Mouse (Mus musculus) spleen, postnatal 14 days (tissue): Measurements from ENCODE around the gene Gns.

Experiments used
- DNase-seq, 2 experiments: peaks; one replicate each; pipeline ENCODE4 v3.0.0; 2021 to 2022; ENCODE audit warnings: low spot score in 2 of 2

The Gns gene

GRCm38 (mm10) chr10:121429981-121430682, 65.2 kb downstream of the Gns start:
- DNase-seq, result no peak

GRCm38 (mm10) chr10:121430764-121431540, 66.1 kb downstream of the Gns start:
- DNase-seq, result no peak

DNA sequence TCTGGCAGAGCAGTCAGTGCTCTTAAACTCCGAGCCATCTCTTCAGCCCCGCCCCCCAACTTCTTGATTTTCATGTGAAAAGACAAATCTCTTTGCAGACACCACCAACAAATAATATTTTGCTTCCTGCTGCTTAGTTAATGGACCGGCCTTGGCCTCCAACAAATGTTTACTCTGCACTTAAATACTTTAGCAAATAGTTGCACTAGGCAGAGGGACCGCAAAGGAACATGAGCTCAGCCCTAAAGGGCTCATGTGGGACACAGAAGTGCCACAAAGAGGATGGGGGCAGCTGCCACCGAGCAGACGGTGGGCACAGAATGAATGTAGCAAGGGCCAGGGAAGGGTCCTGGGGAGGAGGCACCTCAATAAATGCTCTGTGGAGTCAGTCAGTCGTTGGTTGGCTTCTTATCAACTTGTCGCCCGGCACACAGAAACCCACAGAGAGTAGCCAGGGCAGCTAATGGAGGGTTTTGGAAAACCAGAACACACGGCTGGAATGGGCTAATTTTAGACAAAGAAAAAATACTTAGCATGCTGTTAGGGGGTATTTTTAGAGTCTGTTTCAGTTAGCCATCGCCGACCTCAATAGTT, 67.2 kb downstream of the Gns start:
- no peak for DNase-seq

DNA sequence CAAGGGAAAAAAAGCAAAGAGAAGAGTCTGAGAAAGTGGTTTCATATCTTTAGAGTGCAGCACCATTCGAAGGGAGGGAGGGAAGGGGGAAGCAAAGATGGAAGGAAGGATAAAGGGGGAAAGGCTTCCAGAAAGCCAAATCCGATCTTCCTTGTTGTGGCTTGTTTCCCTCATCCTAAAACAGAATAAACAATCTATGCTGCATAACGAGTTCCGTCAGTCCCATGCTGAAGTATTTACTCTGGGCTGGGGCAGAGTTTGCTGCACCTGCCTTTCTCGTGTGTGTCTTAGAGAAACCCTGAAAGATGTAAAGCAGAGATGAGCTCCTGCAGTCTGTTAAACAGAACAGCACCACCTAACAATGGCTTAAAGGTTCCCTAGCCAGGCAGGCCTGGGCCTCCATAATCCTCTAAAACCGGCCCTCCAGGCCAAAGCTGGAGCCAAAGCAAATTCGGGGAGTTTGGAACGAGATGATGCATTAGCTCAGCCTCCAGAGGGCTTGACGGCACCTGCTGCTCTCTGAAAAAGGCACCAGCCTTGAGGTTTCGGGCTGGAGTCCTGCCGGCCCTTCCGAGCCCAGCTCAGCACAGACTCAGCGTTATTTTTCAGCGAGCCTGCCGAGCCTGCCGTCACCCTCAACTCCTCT, 67.9 kb downstream of the Gns start:
- DNase-seq, result no peak

DNA sequence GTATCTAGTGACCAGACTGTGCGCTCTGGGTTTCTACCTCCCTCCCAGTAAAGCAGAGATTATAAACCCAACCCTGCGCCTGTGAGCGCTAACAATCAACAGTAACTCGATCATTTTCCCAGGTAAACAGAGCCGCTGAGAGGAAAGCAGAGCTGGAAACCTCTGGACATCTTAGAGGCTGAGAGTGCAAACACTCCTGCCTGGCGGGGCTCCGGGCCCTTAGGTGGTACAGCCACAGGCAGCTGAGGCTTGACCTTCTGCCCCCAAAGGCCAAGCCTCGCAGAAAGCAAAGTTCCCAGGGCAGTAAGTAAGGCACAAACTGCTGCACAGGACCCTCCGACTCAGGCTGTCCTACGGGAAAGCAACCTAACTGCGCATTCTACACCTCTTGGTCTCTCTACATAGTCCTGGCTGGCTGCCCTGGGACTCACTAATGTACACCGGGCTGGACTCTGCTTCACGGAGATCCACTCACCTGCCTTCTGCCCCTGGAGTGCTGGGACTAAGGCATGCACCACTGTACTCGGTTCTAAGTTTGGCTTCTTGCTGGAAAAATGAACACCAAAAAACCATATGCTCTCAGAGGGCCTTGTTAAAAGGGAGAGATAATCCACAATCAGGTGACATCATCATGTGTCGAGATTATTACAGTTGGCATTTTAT, 69.7 kb downstream of the Gns start:
- DNase-seq, result no peak

DNA sequence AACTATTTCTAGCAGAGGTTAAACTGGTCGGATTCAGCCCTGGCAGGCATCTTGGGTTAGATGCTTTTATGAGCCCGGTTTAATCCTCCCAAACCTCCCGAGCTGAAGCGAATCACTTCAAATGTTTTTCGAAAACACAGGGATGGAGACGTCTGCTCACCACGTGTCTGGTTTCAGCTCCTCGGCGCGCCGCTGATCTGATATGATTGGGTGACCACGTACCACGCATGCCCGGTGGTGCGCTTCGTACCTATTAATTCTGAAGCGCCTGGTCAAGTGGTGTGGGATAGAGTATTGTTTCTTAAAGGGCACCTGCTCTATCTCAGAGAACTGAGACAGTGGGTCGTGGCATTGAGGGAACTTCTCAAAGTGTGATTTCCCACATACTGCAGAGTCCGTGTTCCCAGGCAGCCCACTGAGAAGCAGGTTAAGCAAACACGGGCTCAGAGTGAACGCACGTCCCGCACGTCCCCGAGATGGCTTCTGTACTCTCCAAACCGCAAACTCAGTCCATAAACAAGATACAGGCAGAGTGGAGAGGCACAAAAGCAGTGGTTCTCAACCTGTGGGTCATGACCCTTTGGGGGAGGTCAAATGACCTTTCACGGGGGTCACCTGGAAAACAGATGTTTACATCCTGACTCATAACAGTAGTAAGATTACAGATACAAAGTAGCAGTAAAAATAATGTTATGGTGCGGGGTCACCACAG, 70.8 kb downstream of the Gns start:
- no peak for DNase-seq

DNA sequence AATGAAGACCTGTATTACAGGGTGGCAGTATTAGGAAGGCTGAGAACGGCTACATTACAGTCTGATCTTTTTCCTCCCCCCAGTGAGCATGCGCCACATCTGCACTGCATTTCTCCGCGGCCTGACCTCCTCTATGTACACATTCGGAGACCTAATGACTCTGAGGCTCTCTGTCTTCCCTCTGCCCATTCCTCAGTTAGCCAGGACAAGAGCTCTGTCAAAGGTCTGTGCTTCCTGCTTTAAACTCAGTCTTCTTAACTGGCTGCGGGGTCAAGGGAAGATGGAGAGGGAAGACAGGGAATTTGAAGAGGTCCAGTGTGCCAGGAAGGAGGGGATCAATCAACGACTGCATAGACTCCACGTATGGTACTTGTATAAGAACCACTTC, 71.4 kb downstream of the Gns start:
- no peak for DNase-seq

GRCm38 (mm10) chr10:121436693-121437092, 71.8 kb downstream of the Gns start:
- DNase-seq, result no peak

DNA sequence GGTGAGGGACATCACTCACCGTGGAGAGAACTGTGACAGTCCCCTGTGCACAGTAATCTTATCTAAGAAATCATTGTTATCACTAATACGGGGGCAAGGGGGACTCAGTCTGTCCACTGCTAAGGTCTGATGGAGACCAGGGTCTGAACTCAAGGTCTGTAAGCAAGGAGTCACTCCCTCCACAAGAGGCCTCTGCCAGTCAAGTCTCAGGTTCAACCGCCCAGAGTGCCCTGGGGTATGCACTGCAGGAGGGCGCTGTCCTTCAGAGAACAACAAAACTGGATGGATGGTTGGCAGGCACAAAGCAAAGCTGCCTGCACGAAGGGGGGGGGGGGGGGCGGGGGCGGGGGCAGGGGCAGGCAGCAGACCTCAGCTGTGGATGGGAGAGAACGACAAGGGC, 73.2 kb downstream of the Gns start:
- no peak for DNase-seq

DNA sequence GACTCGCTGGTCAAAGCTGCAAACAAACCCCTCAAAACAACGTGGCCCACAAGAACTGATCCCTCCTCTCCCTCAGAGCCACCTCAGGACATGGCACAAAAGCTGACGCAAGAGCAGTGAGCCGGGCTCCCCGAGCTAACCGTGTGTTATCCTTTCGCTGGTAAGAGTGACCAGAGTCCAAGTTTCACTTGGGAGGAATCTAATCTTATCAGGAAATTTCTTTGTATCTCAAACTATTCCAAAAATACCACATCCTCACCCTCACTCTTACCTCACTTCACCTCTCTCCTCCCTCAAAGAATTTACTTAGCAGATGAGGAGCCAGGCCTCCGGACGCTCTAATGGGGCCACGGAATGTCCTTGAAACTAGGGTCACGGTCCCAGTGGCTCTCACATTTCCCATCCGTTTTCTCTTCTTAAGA, 74.4 kb downstream of the Gns start:
- DNase-seq, result no peak

GRCm38 (mm10) chr10:121443791-121444190, 78.9 kb downstream of the Gns start:
- no peak for DNase-seq

DNA sequence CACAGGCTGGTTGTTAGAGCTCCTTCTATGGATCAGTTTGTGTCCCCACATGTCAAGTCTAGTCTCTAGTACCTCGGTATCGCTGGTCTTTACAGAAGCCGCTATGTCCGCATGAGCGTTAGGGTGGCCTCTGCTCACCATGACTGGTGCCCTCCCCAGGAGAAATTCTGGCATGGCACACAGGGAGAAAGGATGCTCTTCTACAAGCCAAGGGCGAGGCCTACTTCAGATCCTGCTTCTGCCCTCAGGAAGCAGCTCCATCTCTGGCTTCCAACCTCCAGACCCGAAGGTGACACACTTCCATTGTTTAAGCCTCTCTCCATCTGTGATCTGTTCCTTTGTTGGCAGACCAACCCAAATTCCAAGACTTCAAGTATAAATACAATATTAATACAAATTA, 79.3 kb downstream of the Gns start:
- no peak for DNase-seq

DNA sequence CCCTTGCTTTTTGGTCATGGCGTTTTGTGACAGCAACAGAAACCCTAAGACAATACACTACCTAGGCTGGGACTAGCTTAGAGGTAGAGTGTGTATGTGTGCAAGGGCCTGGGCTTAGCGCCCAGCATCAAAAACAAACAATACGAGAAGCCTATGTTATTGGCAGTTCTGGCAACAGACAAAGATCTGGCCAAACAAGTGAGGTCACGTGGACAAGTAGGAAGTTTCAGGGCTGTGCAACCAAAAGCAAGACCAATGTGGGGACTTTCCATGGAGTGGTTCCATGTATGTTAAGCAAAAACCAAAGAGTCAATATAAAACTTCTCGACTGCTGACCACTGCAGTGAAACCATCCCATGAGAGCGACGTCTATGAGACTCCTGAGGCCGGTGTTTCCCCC, 80.9 kb downstream of the Gns start:
- DNase-seq, result no peak
